Mouse (Mus musculus): ENCODE measurements around the gene Phtf2. TPM values are rescaled to one million over a fixed set of nuclear protein-coding genes. Genes with fewer than 3 reads are reported as not detected.

The Phtf2 gene
- total RNA-seq, 1 experiment from 2014 or later, result 42.5 TPM

- ATAC-seq (replicated peaks in 1 of 2; ENCODE audit: insufficient read depth in 1 of 2, low FRiP score in 2 of 2, low TSS enrichment in 1 of 2, low read depth in 1 of 2, poor library complexity in 2 of 2, severe bottlenecking in 2 of 2), result no peak
Measured at GRCm38 (mm10) chr5:20880386-20880785, 1.5 kb downstream of the Phtf2 start.

- no peak for ATAC-seq (replicated peaks in 1 of 2; ENCODE audit: insufficient read depth in 1 of 2, low FRiP score in 2 of 2, low TSS enrichment in 1 of 2, low read depth in 1 of 2, poor library complexity in 2 of 2, severe bottlenecking in 2 of 2)
Measured at GRCm38 (mm10) chr5:20876934-20877426, 4.9 kb downstream of the Phtf2 start.

- 0 out of 4 replicates have a peak, but pooled peaks of 1 of the 2 experiments have one; percentile 32 for ATAC-seq (replicated peaks in 1 of 2; ENCODE audit: insufficient read depth in 1 of 2, low FRiP score in 2 of 2, low TSS enrichment in 1 of 2, low read depth in 1 of 2, poor library complexity in 2 of 2, severe bottlenecking in 2 of 2)
Measured at GRCm38 (mm10) chr5:20873146-20873545, 8.8 kb downstream of the Phtf2 start.

- peak; percentile 24 to 42; a peak in 2 of 4 replicates for ATAC-seq (replicated peaks in 1 of 2; ENCODE audit: insufficient read depth in 1 of 2, low FRiP score in 2 of 2, low TSS enrichment in 1 of 2, low read depth in 1 of 2, poor library complexity in 2 of 2, severe bottlenecking in 2 of 2)
Measured at GRCm38 (mm10) chr5:20865193-20865755, 16.6 kb downstream of the Phtf2 start.

GRCm38 (mm10) chr5:20864216-20864969 is 17.5 kb downstream of the Phtf2 start:
- peak in 1 of 2 experiments; percentile 62; a peak in 3 of 4 replicates for ATAC-seq (replicated peaks in 1 of 2; ENCODE audit: insufficient read depth in 1 of 2, low FRiP score in 2 of 2, low TSS enrichment in 1 of 2, low read depth in 1 of 2, poor library complexity in 2 of 2, severe bottlenecking in 2 of 2)

GRCm38 (mm10) chr5:20861901-20862300 is 20.0 kb downstream of the Phtf2 start:
- no peak for ATAC-seq (replicated peaks in 1 of 2; ENCODE audit: insufficient read depth in 1 of 2, low FRiP score in 2 of 2, low TSS enrichment in 1 of 2, low read depth in 1 of 2, poor library complexity in 2 of 2, severe bottlenecking in 2 of 2)

- peak in 1 of 2 experiments; percentile 30; a peak in 1 of 4 replicates for ATAC-seq (replicated peaks in 1 of 2; ENCODE audit: insufficient read depth in 1 of 2, low FRiP score in 2 of 2, low TSS enrichment in 1 of 2, low read depth in 1 of 2, poor library complexity in 2 of 2, severe bottlenecking in 2 of 2)
Measured at GRCm38 (mm10) chr5:20860565-20860964, 21.4 kb downstream of the Phtf2 start.

- no peak for ATAC-seq (replicated peaks in 1 of 2; ENCODE audit: insufficient read depth in 1 of 2, low FRiP score in 2 of 2, low TSS enrichment in 1 of 2, low read depth in 1 of 2, poor library complexity in 2 of 2, severe bottlenecking in 2 of 2)
Measured at GRCm38 (mm10) chr5:20858404-20858803, 23.5 kb downstream of the Phtf2 start.

GRCm38 (mm10) chr5:20855066-20855465 is 26.9 kb downstream of the Phtf2 start:
- no peak for ATAC-seq (replicated peaks in 1 of 2; ENCODE audit: insufficient read depth in 1 of 2, low FRiP score in 2 of 2, low TSS enrichment in 1 of 2, low read depth in 1 of 2, poor library complexity in 2 of 2, severe bottlenecking in 2 of 2)

GRCm38 (mm10) chr5:20847010-20847409 is 34.9 kb downstream of the Phtf2 start:
- peak; percentile 82 to 92 for ATAC-seq (replicated peaks in 1 of 2; ENCODE audit: insufficient read depth in 1 of 2, low FRiP score in 2 of 2, low TSS enrichment in 1 of 2, low read depth in 1 of 2, poor library complexity in 2 of 2, severe bottlenecking in 2 of 2)

- no peak for ATAC-seq (replicated peaks in 1 of 2; ENCODE audit: insufficient read depth in 1 of 2, low FRiP score in 2 of 2, low TSS enrichment in 1 of 2, low read depth in 1 of 2, poor library complexity in 2 of 2, severe bottlenecking in 2 of 2)
Measured at GRCm38 (mm10) chr5:20843816-20844215, 38.1 kb downstream of the Phtf2 start.

GRCm38 (mm10) chr5:20843405-20843804 is 38.5 kb downstream of the Phtf2 start:
- ATAC-seq (replicated peaks in 1 of 2; ENCODE audit: insufficient read depth in 1 of 2, low FRiP score in 2 of 2, low TSS enrichment in 1 of 2, low read depth in 1 of 2, poor library complexity in 2 of 2, severe bottlenecking in 2 of 2), result no peak

- ATAC-seq (replicated peaks in 1 of 2; ENCODE audit: insufficient read depth in 1 of 2, low FRiP score in 2 of 2, low TSS enrichment in 1 of 2, low read depth in 1 of 2, poor library complexity in 2 of 2, severe bottlenecking in 2 of 2), result no peak
Measured at GRCm38 (mm10) chr5:20837082-20837481, 44.8 kb downstream of the Phtf2 start.

GRCm38 (mm10) chr5:20834399-20834798 is 47.5 kb downstream of the Phtf2 start:
- no peak for ATAC-seq (replicated peaks in 1 of 2; ENCODE audit: insufficient read depth in 1 of 2, low FRiP score in 2 of 2, low TSS enrichment in 1 of 2, low read depth in 1 of 2, poor library complexity in 2 of 2, severe bottlenecking in 2 of 2)

GRCm38 (mm10) chr5:20831433-20831832 is 50.5 kb downstream of the Phtf2 start:
- ATAC-seq (replicated peaks in 1 of 2; ENCODE audit: insufficient read depth in 1 of 2, low FRiP score in 2 of 2, low TSS enrichment in 1 of 2, low read depth in 1 of 2, poor library complexity in 2 of 2, severe bottlenecking in 2 of 2), result no peak

- ATAC-seq (replicated peaks in 1 of 2; ENCODE audit: insufficient read depth in 1 of 2, low FRiP score in 2 of 2, low TSS enrichment in 1 of 2, low read depth in 1 of 2, poor library complexity in 2 of 2, severe bottlenecking in 2 of 2), result no peak
Measured at GRCm38 (mm10) chr5:20830717-20831116, 51.2 kb downstream of the Phtf2 start.

- ATAC-seq (replicated peaks in 1 of 2; ENCODE audit: insufficient read depth in 1 of 2, low FRiP score in 2 of 2, low TSS enrichment in 1 of 2, low read depth in 1 of 2, poor library complexity in 2 of 2, severe bottlenecking in 2 of 2), result peak; percentile 62 to 69; a peak in 3 of 4 replicates
Measured at GRCm38 (mm10) chr5:20821647-20822046, 60.3 kb downstream of the Phtf2 start.

GRCm38 (mm10) chr5:20821122-20821521 is 60.8 kb downstream of the Phtf2 start:
- ATAC-seq (replicated peaks in 1 of 2; ENCODE audit: insufficient read depth in 1 of 2, low FRiP score in 2 of 2, low TSS enrichment in 1 of 2, low read depth in 1 of 2, poor library complexity in 2 of 2, severe bottlenecking in 2 of 2), result no peak
